Mouse (Mus musculus) neural tube, embryonic 15.5 days (tissue): ENCODE results near the gene Xirp1. TPM values are rescaled to one million over a fixed set of nuclear protein-coding genes. Genes with fewer than 3 reads are reported as not detected.

Experiments
- ATAC-seq: fragments of 200-750 bp; cut with Nextera tagmentation; 2 replicates; pipeline ENCODE4 v1.8.0; 2017; ENCODE audit warnings: mild to moderate bottlenecking, moderate TSS enrichment, moderate library complexity; ENCODE audit not compliant: low FRiP score
- H3K27ac ChIP-seq: fragments of 300-500 bp; sonication (generic); replicated peaks from 2 replicates; pipeline ENCODE4 v1.5.1; 2015; ENCODE audit warnings: mild to moderate bottlenecking, inconsistent platforms
- H3K27me3 ChIP-seq: fragments of 300-500 bp; sonication (generic); replicated peaks from 2 replicates; pipeline ENCODE4 v1.6.1; 2015; ENCODE audit warnings: inconsistent platforms
- H3K36me3 ChIP-seq: fragments of 300-500 bp; sonication (generic); 2 replicates; pipeline ENCODE4 v1.6.1; 2015; ENCODE audit warnings: inconsistent platforms
- H3K4me1 ChIP-seq: fragments of 300-500 bp; sonication (generic); 2 replicates; pipeline ENCODE4 v1.6.1; 2015; ENCODE audit warnings: inconsistent platforms
- H3K4me2 ChIP-seq: fragments of 300-500 bp; sonication (generic); 2 replicates; pipeline ENCODE4 v1.6.1; 2015; ENCODE audit warnings: inconsistent platforms, mild to moderate bottlenecking, moderate library complexity
- H3K4me3 ChIP-seq: fragments of 300-500 bp; sonication (generic); replicated peaks from 2 replicates; pipeline ENCODE4 v1.5.1; 2015; ENCODE audit warnings: mild to moderate bottlenecking, inconsistent platforms
- H3K9ac ChIP-seq: fragments of 300-500 bp; sonication (generic); replicated peaks from 2 replicates; pipeline ENCODE4 v1.6.1; 2015; ENCODE audit warnings: mild to moderate bottlenecking, inconsistent platforms
- H3K9me3 ChIP-seq: fragments of 300-500 bp; sonication (generic); replicated peaks from 2 replicates; pipeline ENCODE4 v1.6.1; 2016; ENCODE audit warnings: inconsistent platforms
- WGBS: fragments of 180-500 bp; shearing (Covaris S2); methylation state at CpG from one replicate; pipeline ENCODE4 v1.1.7; 2015; ENCODE audit warnings: mixed read lengths; 5-methylcytosine and 5-hydroxymethylcytosine counted together
- polyA plus RNA-seq: library from polyadenylated mRNA; unstranded; fragments of >200 nt; fragmentation: Nextera tagmentation; extraction: Ambion mirVana; gene quantifications from 2 replicates; pipeline ENCODE4 v1.2.1, GENCODE M21; 2015

Gene Xirp1
- polyA plus RNA-seq: 0.09 and 0.14 TPM in 2 replicates

- WGBS: 88% methylated on average over 18 of the region's 18 CpGs
Observed at GRCm38 (mm10) chr9:120023086-120023811, at the start of gene Xirp1. Xirp1 (minus strand) TSS chr9:120023598.

GRCm38 (mm10) chr9:120073169-120073568, 49.8 kb upstream of the Xirp1 start:
- Histone ChIP-seq H3K4me3 (no peak overlapping the region), H3K27me3 (no peaks in the 10 kb centered on the region), H3K4me2 (no peak overlapping the region), H3K27ac (no peak overlapping the region), H3K9me3 (no peaks in the 10 kb centered on the region), H3K9ac (no peak overlapping the region), H3K36me3 (no peaks in the 10 kb centered on the region), H3K4me1 (no peaks in the 10 kb centered on the region)
- ATAC-seq: no peak
- 22% methylated on average over 3 of the region's 3 CpGs for WGBS

More at GRCm38 (mm10) chr9:120023086-120023811, at the start of gene Xirp1:
- no peak within 1 kb of the TSS for H3K9ac ChIP-seq
- H3K4me2 ChIP-seq: no peak within 1 kb of the TSS
- no peak within 1 kb of the TSS for H3K4me3 ChIP-seq
- no peaks in the 10 kb centered on the region for H3K9me3 ChIP-seq
- no peak for ATAC-seq
- no peaks in the 10 kb centered on the region for H3K27me3 ChIP-seq
- H3K27ac ChIP-seq: no peak within 1 kb of the TSS
- no peaks in the 10 kb centered on the region for H3K36me3 ChIP-seq
- peaks cover 10% of the 10 kb centered on the region for H3K4me1 ChIP-seq

- Histone ChIP-seq H3K27me3 (no peaks in the 10 kb centered on the region), H3K9me3 (no peaks in the 10 kb centered on the region), H3K36me3 (no peaks in the 10 kb centered on the region), H3K27ac (no peak overlapping the region), H3K4me3 (no peak overlapping the region), H3K4me2 (no peak overlapping the region), H3K9ac (no peak overlapping the region), H3K4me1 (no peaks in the 10 kb centered on the region)
- no peak for ATAC-seq
- 79% methylated on average over 2 of the region's 2 CpGs for WGBS
Observed at GRCm38 (mm10) chr9:120071251-120071650, 47.9 kb upstream of the Xirp1 start.

- no peak within 1 kb of the TSS for H3K4me3 ChIP-seq
- no peak within 1 kb of the TSS for H3K27ac ChIP-seq
- H3K4me1 ChIP-seq: no peaks in the 10 kb centered on the region
- no peak within 1 kb of the TSS for H3K9ac ChIP-seq
- no peak for ATAC-seq
- H3K27me3 ChIP-seq: no peaks in the 10 kb centered on the region
- H3K36me3 ChIP-seq: no peaks in the 10 kb centered on the region
- H3K4me2 ChIP-seq: no peak within 1 kb of the TSS
- WGBS: 88% methylated on average over 11 of the region's 11 CpGs
- H3K9me3 ChIP-seq: no peaks in the 10 kb centered on the region
Observed at GRCm38 (mm10) chr9:120069779-120070178, 46.4 kb upstream of the Xirp1 start, which contains the start of gene Cx3cr1. Cx3cr1 (minus strand) TSS chr9:120069879.

GRCm38 (mm10) chr9:120068047-120068446, 44.6 kb upstream of the Xirp1 start:
- Histone ChIP-seq H3K9ac (no peak overlapping the region), H3K36me3 (no peaks in the 10 kb centered on the region), H3K27me3 (no peaks in the 10 kb centered on the region), H3K4me2 (no peak overlapping the region), H3K4me1 (no peaks in the 10 kb centered on the region), H3K27ac (no peak overlapping the region), H3K9me3 (no peaks in the 10 kb centered on the region), H3K4me3 (no peak overlapping the region)
- ATAC-seq: no peak
- WGBS: 68% methylated on average over 10 of the region's 10 CpGs

GRCm38 (mm10) chr9:120067609-120068008, 44.2 kb upstream of the Xirp1 start:
- no peak for ATAC-seq
- no peaks in the 10 kb centered on the region for H3K27me3 ChIP-seq
- no peak overlapping the region for H3K4me3 ChIP-seq
- H3K27ac ChIP-seq: no peak overlapping the region
- no peak overlapping the region for H3K4me2 ChIP-seq
- no peak overlapping the region for H3K9ac ChIP-seq
- H3K4me1 ChIP-seq: no peaks in the 10 kb centered on the region
- no peaks in the 10 kb centered on the region for H3K36me3 ChIP-seq
- 82% methylated on average over 2 of the region's 2 CpGs for WGBS
- no peaks in the 10 kb centered on the region for H3K9me3 ChIP-seq

- 84% methylated on average over 4 of the region's 4 CpGs for WGBS
- Histone ChIP-seq H3K36me3 (no peaks in the 10 kb centered on the region), H3K4me2 (no peak overlapping the region), H3K9ac (no peak overlapping the region), H3K27ac (no peak overlapping the region), H3K4me1 (no peaks in the 10 kb centered on the region), H3K4me3 (no peak overlapping the region), H3K27me3 (no peaks in the 10 kb centered on the region), H3K9me3 (no peaks in the 10 kb centered on the region)
- no peak for ATAC-seq
Observed at GRCm38 (mm10) chr9:120064317-120064716, 40.9 kb upstream of the Xirp1 start.

- Histone ChIP-seq H3K4me1 (no peaks in the 10 kb centered on the region), H3K36me3 (no peaks in the 10 kb centered on the region), H3K9me3 (no peaks in the 10 kb centered on the region), H3K4me3 (no peak overlapping the region), H3K27me3 (no peaks in the 10 kb centered on the region), H3K27ac (no peak overlapping the region), H3K9ac (no peak overlapping the region), H3K4me2 (no peak overlapping the region)
- ATAC-seq: no peak
- 83% methylated on average over 3 of the region's 3 CpGs for WGBS
Observed at GRCm38 (mm10) chr9:120058730-120059129, 35.3 kb upstream of the Xirp1 start.

- Histone ChIP-seq H3K36me3 (no peaks in the 10 kb centered on the region), H3K27ac (no peak overlapping the region), H3K9me3 (no peaks in the 10 kb centered on the region), H3K9ac (no peak overlapping the region), H3K4me3 (no peak overlapping the region), H3K4me2 (no peak overlapping the region), H3K27me3 (no peaks in the 10 kb centered on the region), H3K4me1 (no peaks in the 10 kb centered on the region)
- no peak for ATAC-seq
- WGBS: 78% methylated on average over 9 of the region's 9 CpGs
Observed at GRCm38 (mm10) chr9:120056201-120056600, 32.8 kb upstream of the Xirp1 start.

- Histone ChIP-seq H3K27ac (no peak overlapping the region), H3K27me3 (no peaks in the 10 kb centered on the region), H3K9ac (no peak overlapping the region), H3K4me2 (no peak overlapping the region), H3K36me3 (no peaks in the 10 kb centered on the region), H3K4me1 (no peaks in the 10 kb centered on the region), H3K4me3 (no peak overlapping the region), H3K9me3 (no peaks in the 10 kb centered on the region)
- no peak for ATAC-seq
- WGBS: 44% methylated on average over 8 of the region's 8 CpGs
Observed at GRCm38 (mm10) chr9:120054545-120055277, 31.3 kb upstream of the Xirp1 start.

- H3K9ac ChIP-seq: no peak overlapping the region
- 83% methylated on average over 3 of the region's 3 CpGs for WGBS
- no peaks in the 10 kb centered on the region for H3K27me3 ChIP-seq
- H3K4me3 ChIP-seq: no peak overlapping the region
- H3K36me3 ChIP-seq: no peaks in the 10 kb centered on the region
- no peak overlapping the region for H3K4me2 ChIP-seq
- no peaks in the 10 kb centered on the region for H3K9me3 ChIP-seq
- no peak for ATAC-seq
- H3K4me1 ChIP-seq: no peaks in the 10 kb centered on the region
- H3K27ac ChIP-seq: no peak overlapping the region
Observed at GRCm38 (mm10) chr9:120049407-120049806, 26.0 kb upstream of the Xirp1 start.

- no peaks in the 10 kb centered on the region for H3K36me3 ChIP-seq
- H3K4me3 ChIP-seq: no peak overlapping the region
- H3K4me2 ChIP-seq: no peak overlapping the region
- no peaks in the 10 kb centered on the region for H3K9me3 ChIP-seq
- H3K9ac ChIP-seq: no peak overlapping the region
- no peaks in the 10 kb centered on the region for H3K4me1 ChIP-seq
- H3K27me3 ChIP-seq: no peaks in the 10 kb centered on the region
- 83% methylated on average over 6 of the region's 6 CpGs for WGBS
- no peak for ATAC-seq
- H3K27ac ChIP-seq: no peak overlapping the region
Observed at GRCm38 (mm10) chr9:120048495-120048894, 25.1 kb upstream of the Xirp1 start.
